Mouse (Mus musculus) G1E (cell line): ENCODE measurements around the gene Slfn9. TPM values are rescaled to one million over a fixed set of nuclear protein-coding genes. Genes with fewer than 3 reads are reported as not detected.
"Not testable (repeated sequence)": the region's sequence is repeated elsewhere in the genome, so short reads cannot be mapped to it uniquely, and the experiment has no call there.

Experiments used
- ATAC-seq: 2 replicates; pipeline ENCODE4 v1.8.0; 2016; ENCODE audit warnings: mild to moderate bottlenecking; ENCODE audit not compliant: insufficient number of reproducible peaks, poor library complexity, low FRiP score, severe bottlenecking; ENCODE audit errors: extremely low read depth
- DNase-seq: peaks from one replicate; pipeline ENCODE4 v3.0.0; 2012; ENCODE audit warnings: low spot score
- H3K27me3 ChIP-seq: 2 replicates; pipeline ENCODE4 v1.6.1; 2012; ENCODE audit warnings: mild to moderate bottlenecking, low read length, inconsistent platforms; ENCODE audit not compliant: insufficient read depth
- H3K36me3 ChIP-seq: replicated peaks from 2 replicates; pipeline ENCODE3; 2012; ENCODE audit warnings: mild to moderate bottlenecking, inconsistent platforms
- H3K4me1 ChIP-seq: 2 replicates; pipeline ENCODE4 v1.6.1; 2012; ENCODE audit warnings: low read depth, low read length, inconsistent platforms, mixed read lengths; ENCODE audit not compliant: insufficient read depth
- H3K4me3 ChIP-seq: 2 replicates; pipeline ENCODE4 v1.5.1; 2012; ENCODE audit warnings: low read depth, mild to moderate bottlenecking, inconsistent platforms, low read length, moderate library complexity, mixed read lengths
- H3K9me3 ChIP-seq: replicated peaks from 2 replicates; pipeline ENCODE4 v1.6.1; 2012; ENCODE audit warnings: inconsistent platforms
- CTCF ChIP-seq: IDR thresholded peaks from 2 replicates; pipeline ENCODE4 v1.5.1; 2012; ENCODE audit warnings: low read depth, low read length, inconsistent platforms, mixed read lengths
- GATA1 ChIP-seq: IDR thresholded peaks from 2 replicates; pipeline ENCODE4 v1.6.1; 2012; ENCODE audit warnings: borderline replicate concordance, low read length, inconsistent platforms, mixed read lengths
- GATA2 ChIP-seq: IDR thresholded peaks from 2 replicates; pipeline ENCODE4 v1.6.1; 2012; ENCODE audit warnings: low read depth, low read length, inconsistent platforms, borderline replicate concordance
- POLR2AphosphoS5 ChIP-seq: IDR thresholded peaks from 2 replicates; pipeline ENCODE4 v1.6.1; 2012; ENCODE audit warnings: low read depth, low read length, inconsistent platforms; ENCODE audit not compliant: insufficient replicate concordance
- TAL1 ChIP-seq: conservative IDR thresholded peaks from 2 replicates; pipeline ENCODE4 v1.6.1; 2012; ENCODE audit warnings: low read depth, low read length, inconsistent platforms, mixed read lengths
- polyA plus RNA-seq: library from polyadenylated mRNA; stranded (reverse); fragments of >175 nt; gene quantifications from 2 replicates; pipeline ENCODE4 v1.2.3, GENCODE M21; 2012
- total RNA-seq, 2 experiments: library from RNA; stranded (forward) in 1 of 2; stranded (reverse) in 1 of 2; fragments of 200-1000 nt in 1 of 2; fragments of >200 nt in 1 of 2; fragmentation: Nextera tagmentation in 1 of 2; gene quantifications; 2 replicates each; pipeline ENCODE4 v1.2.3; 2014 to 2017

Gene Slfn9
- total and polyA plus RNA-seq, 3 experiments, result 0.33 TPM; not detected in 2

GRCm38 (mm10) chr11:82950736-82951481, 40.7 kb downstream of the Slfn9 start, which contains the start of gene Slfn5:
TSS of gene Slfn5 (plus strand) at chr11:82951349.
- Histone ChIP-seq H3K4me1 (peaks cover 42% of the 10 kb centered on the region), H3K36me3 (no peaks in the 10 kb centered on the region), H3K4me3 (peak within 1 kb of the TSS; percentile 68), H3K9me3 (no peaks in the 10 kb centered on the region), H3K27me3 (peaks cover 28% of the 10 kb centered on the region)
- DNase-seq, result no peak
- ATAC-seq, result no peak
- TF ChIP-seq GATA2, result no peak
- TF ChIP-seq TAL1, result no peak
- no peak for TF ChIP-seq GATA1
- TF ChIP-seq POLR2AphosphoS5, result no peak
- TF ChIP-seq CTCF, result no peak

GRCm38 (mm10) chr11:82949036-82949435, 42.6 kb downstream of the Slfn9 start:
- Histone ChIP-seq H3K4me3 (no peak overlapping the region), H3K4me1 (peaks cover 36% of the 10 kb centered on the region), H3K27me3 (peaks cover 30% of the 10 kb centered on the region), H3K9me3 (no peaks in the 10 kb centered on the region), H3K36me3 (no peaks in the 10 kb centered on the region)
- ATAC-seq, result no peak
- TF ChIP-seq GATA1, result no peak
- TF ChIP-seq TAL1, result no peak
- TF ChIP-seq GATA2, result no peak
- no peak for TF ChIP-seq POLR2AphosphoS5
- TF ChIP-seq CTCF, result no peak
- DNase-seq, result no peak

- no peaks in the 10 kb centered on the region for H3K9me3 ChIP-seq
- TF ChIP-seq GATA2 (no peak), POLR2AphosphoS5 (no peak), TAL1 (no peak), CTCF (no peak), GATA1 (no peak)
- peaks cover 37% of the 10 kb centered on the region for H3K27me3 ChIP-seq
- DNase-seq (no peak), ATAC-seq (no peak)
- no peak overlapping the region for H3K4me3 ChIP-seq
- peaks cover 27% of the 10 kb centered on the region for H3K4me1 ChIP-seq
- no peaks in the 10 kb centered on the region for H3K36me3 ChIP-seq
These were observed 44.2 kb downstream of the Slfn9 start for GRCm38 (mm10) chr11:82947457-82947856.

- no peaks in the 10 kb centered on the region for H3K36me3 ChIP-seq
- peaks cover 10% of the 10 kb centered on the region for H3K4me1 ChIP-seq
- TF ChIP-seq POLR2AphosphoS5, result no peak
- no peak for TF ChIP-seq GATA1
- no peak for TF ChIP-seq TAL1
- no peak for TF ChIP-seq CTCF
- no peak for TF ChIP-seq GATA2
- DNase-seq, result no peak
- ATAC-seq, result no peak
- H3K27me3 ChIP-seq, result peaks cover 37% of the 10 kb centered on the region
- no peaks in the 10 kb centered on the region for H3K9me3 ChIP-seq
- no peak overlapping the region for H3K4me3 ChIP-seq
These were observed 46.0 kb downstream of the Slfn9 start for GRCm38 (mm10) chr11:82945636-82946035.

GRCm38 (mm10) chr11:82943336-82943735, 48.3 kb downstream of the Slfn9 start:
- H3K4me3 ChIP-seq, result no peak overlapping the region
- TF ChIP-seq GATA2, result no peak
- TF ChIP-seq GATA1, result no peak
- no peak for TF ChIP-seq TAL1
- no peak for TF ChIP-seq CTCF
- no peak for TF ChIP-seq POLR2AphosphoS5
- no peak for DNase-seq
- H3K27me3 ChIP-seq, result peaks cover 27% of the 10 kb centered on the region
- no peaks in the 10 kb centered on the region for H3K36me3 ChIP-seq
- no peak for ATAC-seq
- no peaks in the 10 kb centered on the region for H3K9me3 ChIP-seq
- 0 out of 2 replicates have a peak, but pooled peaks cover 3% of the 10 kb centered on the region for H3K4me1 ChIP-seq

- H3K4me3 ChIP-seq, result no peak overlapping the region
- peaks cover 6% of the 10 kb centered on the region for H3K27me3 ChIP-seq
- no peak for DNase-seq
- ATAC-seq, result no peak
- no peaks in the 10 kb centered on the region for H3K4me1 ChIP-seq
- H3K9me3 ChIP-seq, result peaks cover 44% of the 10 kb centered on the region
- TF ChIP-seq POLR2AphosphoS5, result no peak
- TF ChIP-seq CTCF, result no peak
- no peak for TF ChIP-seq GATA2
- TF ChIP-seq GATA1, result no peak
- TF ChIP-seq TAL1, result no peak
- no peaks in the 10 kb centered on the region for H3K36me3 ChIP-seq
These were observed 58.4 kb downstream of the Slfn9 start for GRCm38 (mm10) chr11:82933186-82933585.

- not testable (repeated sequence) for H3K4me3 ChIP-seq, H3K4me1 ChIP-seq, H3K27me3 ChIP-seq, H3K36me3 ChIP-seq, ATAC-seq, DNase-seq
- H3K9me3 ChIP-seq, result peaks cover 44% of the 10 kb centered on the region
These were observed 59.8 kb downstream of the Slfn9 start for GRCm38 (mm10) chr11:82931671-82932450.

- not testable (repeated sequence) for H3K4me1 ChIP-seq, H3K4me3 ChIP-seq, H3K27me3 ChIP-seq, H3K36me3 ChIP-seq, DNase-seq, ATAC-seq
- peaks cover 47% of the 10 kb centered on the region for H3K9me3 ChIP-seq
These were observed 60.5 kb downstream of the Slfn9 start for GRCm38 (mm10) chr11:82931161-82931560.

GRCm38 (mm10) chr11:82930391-82930955, 61.2 kb downstream of the Slfn9 start:
- H3K4me1 ChIP-seq, H3K36me3 ChIP-seq, H3K27me3 ChIP-seq, DNase-seq, H3K4me3 ChIP-seq, ATAC-seq: not testable (repeated sequence)
- peaks cover 47% of the 10 kb centered on the region for H3K9me3 ChIP-seq
